Mouse (Mus musculus) MEL (cell line): ENCODE measurements around the gene Sh3rf3.

Experiments
- ELF1 ChIP-seq: IDR thresholded peaks from 2 replicates; pipeline ENCODE4 v1.6.1; 2014; ENCODE audit warnings: low read depth, mild to moderate bottlenecking, inconsistent platforms, low read length, improper control_type of control experiment, moderate library complexity
- GABPA ChIP-seq: IDR thresholded peaks from 2 replicates; pipeline ENCODE4 v1.6.1; 2012; ENCODE audit warnings: low read depth, mild to moderate bottlenecking, inconsistent platforms, low read length, improper control_type of control experiment, moderate library complexity
- HCFC1 ChIP-seq: IDR thresholded peaks from 2 replicates; pipeline ENCODE4 v1.6.1; 2012; ENCODE audit warnings: low read depth, mild to moderate bottlenecking, inconsistent platforms, low read length, improper control_type of control experiment, moderate library complexity
- NELFE ChIP-seq: IDR thresholded peaks from 2 replicates; pipeline ENCODE4 v1.6.1; 2011; ENCODE audit warnings: low read depth, low read length, improper control_type of control experiment
- POLR2A ChIP-seq, 2 experiments: IDR thresholded peaks; 2 replicates each; pipeline ENCODE4 v1.6.1; 2011 to 2012; ENCODE audit warnings: low read length in 2 of 2, mild to moderate bottlenecking in 2 of 2, control low read depth in 1 of 2, improper control_type of control experiment in 1 of 2, low read depth in 1 of 2, moderate library complexity in 1 of 2; ENCODE audit not compliant: control insufficient read depth in 1 of 2, insufficient read depth in 1 of 2, poor library complexity in 1 of 2
- TCF12 ChIP-seq: IDR thresholded peaks from 2 replicates; pipeline ENCODE4 v1.6.1; 2014; ENCODE audit warnings: low read depth, mild to moderate bottlenecking, inconsistent platforms, low read length, improper control_type of control experiment, moderate library complexity
- ZMIZ1 ChIP-seq: IDR thresholded peaks from 2 replicates; pipeline ENCODE4 v1.6.1; 2012; ENCODE audit warnings: low read depth, mild to moderate bottlenecking, inconsistent platforms, low read length, improper control_type of control experiment, moderate library complexity
- ZNF384 ChIP-seq: IDR thresholded peaks from 2 replicates; pipeline ENCODE4 v1.6.1; 2012; ENCODE audit warnings: low read depth, mild to moderate bottlenecking, inconsistent platforms, low read length, improper control_type of control experiment

GRCm38 (mm10) chr10:58871149-58871820 lies 58.1 kb downstream of the Sh3rf3 start:
- TF ChIP-seq POLR2A (IDR thresholded peaks at IDR 0.05; ENCODE audit: control insufficient read depth in 1 of 2, insufficient read depth in 1 of 2, low read depth in 1 of 2, low read length in 2 of 2, poor library complexity in 1 of 2) (no peak), HCFC1 (no peak), ZNF384 (no peak), ELF1 (no peak), ZMIZ1 (no peak), GABPA (no peak), NELFE (no peak), TCF12 (no peak)
